Mouse (Mus musculus): ENCODE measurements around the gene Ablim1.

The Ablim1 gene

DNA sequence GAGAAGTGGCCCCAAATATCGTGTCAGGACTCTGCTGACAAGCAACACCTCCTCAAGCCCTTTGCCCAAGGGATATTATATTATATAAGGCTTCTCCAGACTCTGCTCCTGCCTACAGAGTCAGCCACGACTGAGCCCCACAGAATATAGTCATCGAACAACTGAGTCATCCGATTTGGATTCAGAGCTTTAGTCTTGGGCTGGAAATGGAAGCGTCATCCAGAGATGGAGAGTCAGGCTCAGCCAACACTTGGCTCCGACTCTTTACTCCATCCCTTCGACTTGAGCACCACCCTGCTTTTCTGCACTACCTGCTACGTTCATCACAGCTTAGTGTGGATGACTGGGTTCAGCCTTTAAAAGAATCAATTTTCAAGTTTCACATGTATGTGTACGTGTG is 17.3 kb downstream of the Ablim1 start:
- no peak for DNase-seq

DNA sequence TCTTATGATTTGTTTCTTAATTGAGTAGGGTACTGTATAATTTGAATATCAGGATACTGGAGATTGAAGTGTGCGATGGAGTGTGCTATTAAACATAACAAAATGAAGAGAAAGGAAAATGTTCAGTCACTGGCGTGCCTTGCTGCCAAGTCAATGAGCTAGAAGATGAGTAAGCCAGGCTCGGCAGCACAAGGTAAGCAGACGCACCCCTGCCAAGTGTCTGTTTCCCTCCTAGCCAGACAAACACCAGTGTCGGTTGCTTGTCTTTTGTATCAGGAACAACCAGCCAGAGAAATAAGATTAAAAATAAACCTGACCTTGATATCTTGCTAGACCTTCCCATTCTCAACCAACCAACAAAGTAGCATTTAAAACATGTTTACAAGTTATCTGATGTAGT is 18.2 kb downstream of the Ablim1 start:
- DNase-seq: no peak

DNA sequence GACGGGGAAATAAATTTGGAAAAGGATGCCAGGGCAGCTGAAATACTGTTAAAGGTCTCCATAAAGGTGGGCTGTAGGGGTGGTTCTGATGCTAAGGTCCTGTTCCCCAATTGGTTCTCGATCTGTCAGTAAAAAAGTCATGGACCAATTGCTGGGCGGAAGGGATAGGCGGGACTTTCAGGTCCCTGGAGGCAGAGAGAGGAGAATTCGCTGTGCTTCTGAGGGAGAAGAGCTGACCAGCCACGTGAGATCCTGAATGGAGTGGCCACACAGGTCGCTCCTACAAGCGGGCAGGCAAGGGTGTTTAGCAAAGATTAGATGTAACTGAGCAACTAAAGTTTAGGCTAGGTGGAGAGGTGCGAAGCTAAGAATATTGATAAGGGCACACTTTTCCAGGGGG is 19.2 kb downstream of the Ablim1 start:
- no peak for DNase-seq

DNA sequence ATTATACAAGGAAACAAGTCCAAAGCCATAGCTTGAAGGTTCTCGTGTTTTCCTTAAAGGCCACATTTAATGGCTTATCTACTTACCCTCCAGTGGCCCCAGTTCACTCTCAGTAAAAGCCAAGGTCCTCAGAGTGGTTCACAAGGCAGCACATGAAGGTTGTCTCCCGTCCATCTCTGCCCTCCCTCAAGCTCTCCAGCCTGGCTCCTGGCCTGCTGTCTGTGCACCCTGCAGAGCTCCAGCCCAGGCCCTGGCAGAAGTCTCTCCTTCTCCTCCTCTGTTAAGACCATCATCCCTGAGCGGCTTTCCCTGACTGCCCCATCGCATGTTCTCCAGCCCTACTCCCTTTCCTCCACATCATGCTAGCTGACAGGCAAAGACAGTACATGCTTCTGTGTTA is 20.4 kb downstream of the Ablim1 start:
- DNase-seq: no peak

DNA sequence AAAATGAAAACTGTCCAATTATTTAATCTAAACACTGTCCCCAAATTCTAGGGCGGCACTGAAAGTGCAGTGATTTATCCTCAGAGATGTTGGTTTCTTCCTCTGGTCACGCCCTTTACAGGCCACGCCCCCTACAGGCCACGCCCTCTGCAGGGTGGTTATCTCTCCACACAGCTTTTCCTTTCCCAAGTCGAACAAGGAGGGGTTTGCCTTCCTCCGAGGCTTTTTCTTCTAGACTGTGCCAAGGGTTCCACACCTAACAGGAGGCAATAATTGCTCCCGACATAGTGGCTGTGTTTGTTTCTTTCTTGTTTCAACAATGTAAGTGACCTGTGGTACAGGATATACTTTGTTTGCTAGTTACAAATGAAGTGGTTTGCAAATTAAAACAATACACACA is 21.0 kb downstream of the Ablim1 start:
- peak; percentile 18 for DNase-seq

DNA sequence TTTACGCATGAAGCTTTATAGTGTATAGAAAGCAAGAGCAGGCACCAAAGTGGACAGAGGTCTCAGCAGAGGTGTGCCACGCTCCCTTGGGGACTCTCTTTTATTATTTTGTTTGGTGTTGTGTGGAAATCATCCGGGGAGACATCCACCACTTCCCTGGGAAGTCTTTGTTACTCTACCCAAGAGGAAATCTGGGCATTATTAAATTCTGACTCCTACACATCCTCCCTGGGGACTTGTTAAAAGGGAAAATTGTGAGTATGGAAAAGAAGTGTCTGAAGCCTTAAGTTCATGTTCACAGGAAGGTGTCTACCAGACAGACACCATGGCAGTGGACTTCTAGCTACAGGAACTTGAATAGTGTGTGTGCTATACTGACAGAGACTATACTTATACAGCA is 31.4 kb downstream of the Ablim1 start:
- DNase-seq: no peak

DNA sequence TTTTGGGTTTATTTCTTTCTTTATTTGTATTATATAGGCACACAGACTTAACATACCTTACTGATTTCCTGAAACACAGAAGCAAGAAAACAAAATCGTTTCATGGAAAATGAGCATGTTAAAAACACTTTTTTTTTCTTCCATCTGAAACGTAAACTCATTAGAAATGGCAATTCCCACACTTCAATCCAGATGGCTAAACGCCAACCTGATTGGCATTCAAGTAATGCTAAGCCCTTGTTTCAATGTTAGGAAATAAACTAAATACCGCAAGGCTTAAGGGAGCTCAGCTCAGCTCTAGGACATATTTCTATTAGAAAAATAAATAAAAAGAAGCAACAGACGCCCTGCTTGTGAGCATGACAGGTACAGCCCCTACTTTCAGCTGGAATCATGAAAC is 32.1 kb downstream of the Ablim1 start:
- DNase-seq: no peak

DNA sequence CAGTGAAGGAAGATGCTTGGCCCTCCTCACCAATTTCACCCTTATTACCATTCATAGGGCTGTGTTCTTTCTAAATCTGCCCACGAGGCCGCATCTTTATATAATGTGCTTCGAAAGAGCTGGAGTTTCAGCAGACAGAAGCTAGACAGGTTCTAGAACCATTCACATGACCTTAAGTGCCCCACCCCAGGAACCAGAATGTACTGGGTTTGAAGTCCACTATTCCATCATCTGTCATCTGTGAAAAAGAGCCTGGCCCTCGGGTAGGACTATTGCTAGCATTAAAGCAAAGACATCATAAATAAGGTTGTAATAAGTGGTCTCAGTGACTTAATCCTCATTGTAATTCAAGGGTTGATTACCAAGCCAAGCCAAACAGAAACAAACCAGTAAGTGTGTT is 35.1 kb downstream of the Ablim1 start:
- DNase-seq: no peak

DNA sequence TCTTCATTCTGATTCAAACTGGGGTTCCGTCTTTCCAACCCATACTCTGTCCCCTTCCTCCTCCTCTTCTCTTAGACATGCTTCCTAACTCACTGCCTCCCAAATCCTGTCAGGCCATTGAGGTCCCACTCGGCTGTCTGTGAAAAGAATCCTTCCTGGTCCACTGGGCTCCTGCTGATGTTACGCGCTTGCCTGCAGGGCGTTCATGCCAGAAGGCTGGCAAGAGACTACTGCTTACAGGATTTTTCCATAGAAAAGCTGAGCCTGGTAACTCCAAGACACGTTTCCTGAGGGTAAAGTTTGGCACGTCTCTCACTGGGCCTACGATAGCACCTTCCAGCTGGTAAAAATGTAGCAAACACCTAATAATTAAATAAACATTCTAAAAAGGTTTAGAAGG is 36.5 kb downstream of the Ablim1 start:
- DNase-seq: no peak

DNA sequence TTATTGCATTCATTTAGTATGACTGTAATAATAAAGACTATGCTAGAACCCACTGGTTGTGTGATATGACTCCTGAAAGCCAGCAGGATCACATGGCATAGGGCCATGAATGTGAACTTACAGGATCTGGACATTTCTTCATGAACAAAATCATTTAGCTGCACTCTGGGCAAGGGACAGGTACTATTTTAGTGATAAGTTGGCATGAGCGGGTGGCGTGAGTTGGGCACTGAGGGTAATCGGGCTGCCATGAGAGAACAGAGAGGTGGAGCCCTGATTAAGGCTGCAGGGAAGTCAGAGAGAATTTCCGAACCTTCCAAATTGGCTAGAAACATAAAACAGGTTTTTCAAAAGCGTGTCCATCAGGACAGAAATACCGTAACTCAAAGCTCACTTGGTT is 37.7 kb downstream of the Ablim1 start:
- no peak for DNase-seq

DNA sequence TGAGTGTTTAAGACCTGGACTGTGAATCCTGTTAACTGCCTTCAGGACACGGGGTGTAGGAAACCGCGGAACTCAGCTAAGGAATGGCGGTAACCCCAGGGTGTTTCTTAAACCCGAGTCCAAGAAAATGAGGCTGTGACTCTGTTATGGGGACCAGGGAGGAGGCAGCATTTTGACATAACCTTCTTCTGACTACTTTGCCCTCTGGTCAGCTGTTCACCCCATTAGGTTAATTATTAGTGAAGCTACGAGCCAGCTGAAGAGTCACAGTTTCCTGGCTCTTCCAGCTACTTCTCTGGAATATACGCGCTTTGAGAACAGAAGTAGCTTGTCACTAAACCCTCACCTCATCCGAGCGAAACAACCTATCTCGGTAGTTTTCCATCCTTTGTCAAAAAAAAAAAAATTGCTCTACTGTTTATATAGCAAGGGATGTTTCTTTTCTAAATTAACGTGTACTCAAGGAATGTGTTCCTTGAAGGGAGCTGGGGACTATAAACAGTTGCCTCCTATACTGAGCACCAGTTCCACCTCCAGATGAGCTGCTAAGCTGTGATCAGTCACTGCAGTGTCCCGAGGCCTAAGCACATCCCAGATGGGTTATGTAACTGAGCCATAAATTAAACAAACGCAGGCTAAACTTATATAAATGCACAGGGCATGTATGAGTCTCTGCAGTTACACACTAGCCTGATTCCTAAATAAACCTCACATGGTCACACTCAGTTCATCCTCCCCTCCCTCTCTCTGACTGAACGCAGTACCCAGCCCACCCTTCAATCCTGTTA is 39.4 kb downstream of the Ablim1 start:
- no peak for DNase-seq

DNA sequence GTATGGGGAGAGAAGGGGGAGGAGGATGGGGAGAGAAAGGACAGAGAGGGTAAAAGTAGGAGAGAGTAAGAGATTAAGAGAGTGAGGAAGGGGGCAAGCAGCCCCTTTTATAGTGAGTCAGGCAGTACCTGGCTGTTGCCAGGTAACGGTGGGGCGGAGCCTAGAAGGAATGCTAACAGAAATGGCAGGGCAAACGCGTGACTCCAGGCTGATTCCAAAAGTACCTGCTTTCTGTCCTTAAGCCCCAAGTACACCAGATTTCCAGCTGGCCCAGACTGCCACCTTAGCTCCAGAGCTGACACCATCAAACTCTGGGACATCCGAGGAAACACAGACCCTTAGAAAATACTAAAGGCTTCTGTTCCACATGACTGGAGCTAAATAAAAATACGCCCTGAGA is 40.0 kb downstream of the Ablim1 start:
- DNase-seq: no peak

DNA sequence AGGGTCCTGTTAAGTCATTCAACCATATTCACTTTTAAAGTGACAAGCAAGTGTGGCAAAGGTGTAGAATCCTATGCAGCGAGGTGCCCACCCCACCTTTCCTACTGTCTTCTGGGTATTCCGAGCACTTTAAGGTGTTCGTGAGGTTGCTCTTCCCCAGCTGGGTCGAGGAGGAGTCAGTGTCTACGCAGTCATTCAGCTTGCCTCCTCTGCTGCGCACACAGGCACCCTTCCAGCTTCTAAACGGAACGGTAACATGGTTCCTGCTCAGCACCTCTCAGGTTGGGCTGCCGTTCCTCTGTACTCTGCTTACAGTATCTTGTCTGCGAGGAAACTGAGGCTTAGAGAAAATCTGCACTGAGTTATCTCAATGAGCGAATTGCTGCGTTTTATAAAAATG is 40.4 kb downstream of the Ablim1 start:
- no peak for DNase-seq

DNA sequence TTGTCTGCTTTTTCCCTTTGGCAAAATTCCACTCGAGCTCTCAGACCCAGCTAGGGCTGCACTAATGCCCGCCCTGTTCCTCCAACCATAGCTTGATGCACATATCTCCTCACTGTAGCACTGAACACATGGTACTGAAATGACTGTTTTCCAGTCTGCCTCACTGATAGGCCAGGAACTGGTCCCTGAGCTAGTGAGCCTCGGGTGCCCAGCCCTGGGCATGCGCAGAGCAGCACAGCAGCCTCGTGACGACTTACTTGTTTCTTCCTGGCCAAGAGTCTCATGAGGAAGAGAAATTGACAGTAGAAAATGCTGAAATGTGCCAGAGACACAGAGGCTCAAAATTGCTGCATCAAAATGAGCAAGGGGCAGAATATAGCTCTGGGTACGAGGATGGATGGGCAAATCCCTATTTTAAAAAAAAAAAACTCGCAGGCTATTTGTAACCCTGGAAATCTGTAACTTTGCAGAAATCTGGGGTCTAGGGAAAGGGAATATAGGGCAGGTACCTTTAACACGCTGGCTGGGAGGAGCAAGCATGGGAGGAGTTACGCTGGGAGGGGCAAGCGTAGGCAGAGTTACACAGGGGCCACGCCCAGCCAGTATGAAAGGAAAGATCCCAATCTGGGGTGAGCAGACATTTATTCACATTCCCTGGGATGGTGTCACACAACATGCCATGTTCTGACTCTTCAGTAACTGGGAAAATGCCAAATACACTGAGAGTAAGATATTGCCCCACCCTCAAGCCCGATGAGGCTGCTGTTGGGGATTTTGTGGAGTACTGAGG is 41.7 kb downstream of the Ablim1 start:
- DNase-seq: peak; percentile 54

DNA sequence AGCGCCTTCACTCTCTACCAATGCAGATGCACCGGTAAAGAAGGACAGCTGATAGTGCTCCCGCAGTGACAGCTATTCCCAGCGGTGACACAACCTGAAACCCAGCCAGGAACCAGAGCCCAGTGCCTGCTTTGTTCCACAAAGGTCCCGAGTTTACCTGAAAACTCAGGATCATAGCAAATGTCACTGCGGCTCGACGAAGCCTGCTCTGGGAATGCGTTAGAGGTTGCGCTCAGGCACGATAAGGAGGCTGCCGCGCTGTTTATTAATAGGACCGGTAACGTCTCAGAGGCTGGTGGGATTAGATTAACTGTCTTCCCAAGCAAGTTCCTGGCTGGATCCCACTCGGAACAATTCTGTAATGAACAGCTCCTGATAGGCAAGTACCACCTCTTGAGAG is 43.0 kb downstream of the Ablim1 start:
- no peak for DNase-seq

DNA sequence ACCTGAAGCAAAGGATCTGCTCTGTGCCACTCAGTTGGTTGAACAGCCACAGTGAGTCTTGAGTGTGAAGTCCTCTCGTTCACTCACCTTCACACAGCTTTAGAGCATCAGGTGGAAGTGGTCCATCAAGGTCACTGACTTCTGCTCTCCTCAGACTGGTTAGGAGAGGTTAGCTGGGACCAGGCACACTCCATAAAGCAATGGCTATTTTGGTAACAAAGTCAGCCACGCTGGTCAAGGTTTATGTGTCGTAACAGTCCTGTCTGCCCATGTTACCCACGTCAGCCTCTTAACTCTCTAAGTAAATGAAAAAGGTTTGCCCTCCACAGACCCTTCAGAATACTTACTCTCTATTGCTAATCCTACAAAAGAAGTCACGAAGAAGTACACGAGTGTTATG is 44.0 kb downstream of the Ablim1 start:
- DNase-seq: no peak

DNA sequence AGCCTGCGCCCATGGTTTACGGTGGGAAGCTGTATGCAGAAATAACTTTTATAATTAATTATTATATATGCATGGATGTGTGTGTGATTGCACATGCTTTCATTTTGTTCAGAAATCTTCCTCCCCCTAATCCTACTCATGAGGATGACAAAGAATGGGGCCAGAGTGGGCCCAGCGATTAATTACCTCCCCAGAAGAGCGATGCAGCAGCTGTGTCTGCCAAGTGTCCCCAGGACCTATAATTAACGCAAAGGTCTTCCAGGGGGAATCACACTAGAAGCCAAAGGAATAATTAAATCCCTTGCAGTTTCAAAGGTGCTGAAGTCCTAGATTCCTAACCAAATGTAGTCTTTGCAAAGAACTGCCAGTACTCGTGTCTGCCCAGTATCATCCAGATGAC is 44.9 kb downstream of the Ablim1 start:
- DNase-seq: no peak

DNA sequence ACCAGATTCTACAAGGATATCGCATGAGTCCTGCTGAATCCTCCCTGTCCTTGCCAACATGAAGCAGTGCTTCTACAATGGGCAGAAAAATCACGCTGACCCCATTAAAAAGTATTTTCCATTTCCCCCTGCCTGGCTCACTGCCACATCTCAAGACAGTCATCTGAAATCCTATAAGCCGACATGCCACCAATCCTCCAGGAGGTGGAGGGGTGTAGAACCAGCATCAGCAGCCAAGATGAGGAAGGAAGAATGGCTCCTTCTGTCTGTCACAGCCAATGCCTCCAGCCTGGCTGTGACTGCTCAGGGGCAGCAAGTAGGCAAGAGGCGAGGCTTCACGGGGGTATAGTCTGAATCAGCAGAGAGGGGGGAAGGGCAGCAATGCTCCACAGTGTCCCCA is 47.2 kb downstream of the Ablim1 start:
- no peak for DNase-seq

DNA sequence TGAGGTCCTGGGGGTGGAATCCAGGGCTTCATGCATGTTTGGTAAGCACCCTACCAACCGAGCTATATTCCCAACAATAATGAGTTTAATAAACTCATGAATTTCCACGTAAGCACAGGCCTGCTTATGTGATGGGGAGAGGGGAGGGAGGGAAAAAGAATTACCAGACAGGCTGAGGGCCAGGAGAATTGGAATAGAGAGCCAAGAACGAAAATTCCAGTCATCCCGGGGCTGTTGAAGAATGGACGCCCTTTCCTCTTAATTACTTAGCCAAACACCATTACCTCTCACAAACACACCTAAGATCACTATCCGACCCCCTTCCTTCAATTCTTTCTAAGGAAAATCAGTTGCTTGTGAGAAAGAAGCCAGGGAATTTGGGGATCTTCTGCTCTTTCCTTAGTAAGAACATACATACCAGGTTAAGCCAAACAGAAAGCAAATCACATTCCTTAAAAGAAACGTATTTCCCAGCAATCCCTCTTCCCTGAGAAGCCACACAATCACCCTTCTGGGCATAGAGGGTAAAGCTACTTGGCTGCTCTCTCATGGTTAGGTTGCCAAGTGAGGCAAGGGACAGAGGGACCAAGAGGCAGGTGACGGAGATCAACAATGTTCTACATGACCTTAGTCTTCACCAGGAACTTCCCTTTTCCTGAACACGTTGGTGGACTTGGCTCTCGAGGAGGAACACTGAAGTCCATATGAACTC is 48.2 kb downstream of the Ablim1 start:
- DNase-seq: no peak

DNA sequence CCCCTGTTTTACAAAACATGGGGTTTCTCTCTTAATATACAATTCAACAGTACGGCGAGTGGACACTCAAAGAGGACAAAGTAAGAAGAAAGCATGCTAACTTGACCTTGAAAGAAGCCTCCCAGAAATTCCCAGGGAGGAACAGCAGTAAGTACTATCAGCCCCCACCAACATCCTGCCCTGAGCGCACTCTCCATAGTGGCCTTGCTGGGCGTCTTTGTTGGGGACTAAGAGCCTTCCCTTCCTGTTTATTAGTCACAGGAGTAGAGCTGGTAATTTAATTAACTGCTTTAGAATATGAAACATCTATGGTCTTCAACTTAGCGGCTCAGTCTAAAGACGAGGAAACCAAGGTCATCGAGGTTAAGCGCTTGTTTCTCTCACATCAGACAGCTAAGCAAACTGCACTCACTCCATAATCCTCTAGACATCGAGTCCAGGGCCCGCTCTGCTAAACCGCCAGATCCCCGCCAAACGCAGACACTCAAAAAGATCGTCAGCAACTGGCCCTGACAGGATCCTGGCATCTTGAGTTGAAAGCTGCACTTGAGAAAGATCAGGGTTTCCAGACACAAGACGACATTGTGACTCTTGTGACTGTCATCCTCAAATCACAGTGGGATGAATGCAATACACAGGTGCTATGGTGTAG is 50.3 kb downstream of the Ablim1 start:
- DNase-seq: no peak

DNA sequence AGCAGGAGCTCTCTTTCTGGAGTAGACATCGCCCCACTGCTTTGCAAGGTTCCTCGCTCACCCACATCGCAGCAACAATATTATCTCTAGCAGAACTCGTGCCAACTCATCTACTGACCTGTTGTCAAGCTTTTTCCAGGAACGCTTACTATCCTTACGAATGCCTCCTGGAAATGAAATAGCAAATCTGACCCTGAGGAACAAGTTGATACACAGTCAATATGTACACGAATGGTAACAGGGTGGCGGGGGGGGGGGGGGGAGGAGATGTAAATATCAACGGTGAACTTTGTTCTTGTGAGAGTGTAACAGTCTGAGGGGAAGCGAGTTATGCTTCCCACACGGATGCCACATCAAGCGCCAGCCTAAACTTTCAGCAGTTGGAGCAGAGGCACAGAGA is 56.9 kb downstream of the Ablim1 start:
- DNase-seq: no peak

DNA sequence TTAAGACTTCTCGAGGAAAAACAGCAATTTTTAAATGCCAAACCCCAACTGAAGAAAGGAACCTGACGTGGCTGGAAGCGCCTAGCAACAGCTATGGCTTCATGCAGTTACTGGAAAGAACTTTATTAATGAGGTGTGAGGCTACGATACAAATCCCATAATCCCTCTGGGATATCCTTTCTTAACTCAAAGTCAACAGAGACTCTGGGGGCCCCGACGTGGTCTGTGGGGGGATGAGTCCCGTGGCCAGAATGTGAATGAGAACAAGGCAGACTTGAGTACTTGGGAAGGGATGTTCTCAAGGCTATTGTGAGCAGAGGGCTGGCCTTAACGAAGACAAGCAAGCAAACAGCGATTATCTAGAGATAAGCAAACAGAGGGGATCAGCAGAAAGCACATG is 58.1 kb downstream of the Ablim1 start:
- no peak for DNase-seq

DNA sequence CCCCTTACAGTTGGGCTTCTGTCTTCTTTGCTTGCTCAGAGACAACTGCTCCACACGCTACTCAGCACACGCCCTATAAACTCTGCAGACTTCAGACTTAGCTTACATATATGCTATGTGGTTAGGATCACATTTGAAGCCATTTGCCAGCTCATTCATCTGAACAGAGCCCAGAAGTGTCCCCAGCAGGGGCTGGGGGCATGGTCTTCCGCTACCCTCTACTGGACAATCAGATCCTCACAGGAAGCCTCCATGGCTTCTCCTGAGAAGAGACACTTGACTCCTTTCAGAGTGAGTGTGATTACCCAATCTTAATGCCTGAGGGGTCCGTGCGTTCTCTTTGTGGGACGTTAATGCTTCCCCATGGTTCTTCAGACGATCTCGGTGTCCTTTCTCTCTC is 59.6 kb downstream of the Ablim1 start:
- no peak for DNase-seq

Data from thymus, postnatal 14 days (tissue).